Mouse (Mus musculus) heart, embryonic 10.5 days (tissue): ENCODE data around the gene 2010300C02Rik. TPM values are rescaled to one million over a fixed set of nuclear protein-coding genes. Genes with fewer than 3 reads are reported as not detected.
A peak's percentile ranks its signal among the peaks of the same experiment; 100 is the strongest.

ENCODE experiments used
- DNase-seq: peaks from one replicate; pipeline ENCODE4 v3.0.0-alpha.2; 2017; ENCODE audit warnings: low spot score
- H3K27ac ChIP-seq: fragments of 300-500 bp; sonication (generic); 2 replicates; pipeline ENCODE4 v1.5.1; 2016; ENCODE audit warnings: mild to moderate bottlenecking
- H3K27me3 ChIP-seq: fragments of 300-500 bp; sonication (generic); 2 replicates; pipeline ENCODE4 v1.6.1; 2016; ENCODE audit warnings: mild to moderate bottlenecking; ENCODE audit not compliant: poor library complexity, insufficient read depth, severe bottlenecking
- H3K36me3 ChIP-seq: fragments of 300-500 bp; sonication (generic); 2 replicates; pipeline ENCODE4 v1.6.1; 2016; ENCODE audit warnings: mild to moderate bottlenecking, moderate library complexity
- H3K4me1 ChIP-seq: fragments of 300-500 bp; sonication (generic); 2 replicates; pipeline ENCODE4 v1.6.1; 2016; ENCODE audit warnings: mild to moderate bottlenecking
- H3K4me3 ChIP-seq: fragments of 300-500 bp; sonication (generic); 2 replicates; pipeline ENCODE4 v1.5.1; 2016; ENCODE audit warnings: mild to moderate bottlenecking, moderate library complexity
- H3K9me3 ChIP-seq: fragments of 300-500 bp; sonication (generic); 2 replicates; pipeline ENCODE4 v1.6.1; 2016; ENCODE audit warnings: mild to moderate bottlenecking, moderate library complexity
- WGBS: fragments of 180-500 bp; shearing (Covaris S2); methylation state at CpG from one replicate; pipeline ENCODE4 v1.1.7; 2016; 5-methylcytosine and 5-hydroxymethylcytosine counted together
- polyA plus RNA-seq: library from polyadenylated mRNA; unstranded; fragments of >200 nt; fragmentation: Nextera tagmentation; extraction: Ambion mirVana; gene quantifications from 2 replicates; pipeline ENCODE4 v1.2.1, GENCODE M21; 2016

The 2010300C02Rik gene
- polyA plus RNA-seq, 1 experiment from 2014 or later, result 2.5 TPM

DNA sequence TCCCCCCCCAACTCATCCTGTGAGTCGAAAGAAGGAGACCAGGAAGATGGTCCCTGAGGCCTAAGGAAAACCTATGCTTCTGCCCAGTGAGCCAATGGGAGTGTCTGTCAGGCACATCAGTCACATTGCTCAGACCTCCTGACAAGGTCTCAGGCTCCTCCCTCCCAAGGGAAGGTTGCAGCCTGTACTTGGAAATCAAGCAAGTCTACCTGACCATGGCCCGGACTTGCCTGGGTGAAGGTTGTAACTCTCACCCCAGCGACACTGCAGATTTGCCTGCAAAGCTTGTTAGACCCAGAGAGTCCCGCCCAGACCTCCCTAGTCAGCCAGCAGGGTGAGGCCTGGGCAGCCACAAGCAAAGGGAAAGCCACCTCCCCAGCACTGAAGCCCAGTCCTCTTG, 17.6 kb downstream of the 2010300C02Rik start:
- peaks cover 30% of the 10 kb centered on the region for H3K4me1 ChIP-seq
- DNase-seq, result no peak
- peaks cover 3% of the 10 kb centered on the region; the same call in 1 of the 2 replicates for H3K27me3 ChIP-seq
- no peak overlapping the region for H3K4me3 ChIP-seq
- H3K9me3 ChIP-seq, result no peaks in the 10 kb centered on the region
- 63% methylated on average over 4 of the region's 4 CpGs for WGBS
- no peaks in the 10 kb centered on the region for H3K36me3 ChIP-seq
- H3K27ac ChIP-seq, result no peak overlapping the region

DNA sequence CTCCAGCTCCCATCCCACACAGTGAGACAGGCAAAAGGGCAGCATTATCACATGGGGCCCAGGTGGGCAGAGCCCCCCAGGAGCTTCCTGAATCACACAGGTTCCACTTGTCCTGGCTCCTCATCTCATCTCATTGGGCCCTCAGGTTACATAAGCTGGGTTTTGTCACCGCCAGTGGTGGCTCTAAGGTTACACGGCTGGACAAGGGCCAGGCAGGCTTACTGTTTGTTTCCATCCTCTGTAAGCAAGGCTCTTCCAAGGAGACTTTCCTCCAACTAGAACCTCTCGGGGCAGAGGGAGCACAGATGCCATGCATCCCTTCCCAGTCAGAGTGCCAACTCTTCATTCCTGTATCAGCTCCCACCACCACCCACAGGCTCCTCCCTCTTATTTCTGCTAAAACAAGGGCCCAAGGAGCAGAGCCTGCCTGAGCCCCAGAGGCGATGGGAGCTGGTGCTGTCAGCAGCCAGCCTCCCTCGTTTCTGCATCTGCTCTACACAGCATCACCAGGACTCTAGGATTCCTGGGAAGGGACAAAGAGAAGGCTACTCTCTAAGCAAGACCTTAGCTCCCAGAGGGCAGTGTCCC, 20.9 kb downstream of the 2010300C02Rik start:
- Histone ChIP-seq H3K27me3 (peaks cover 8% of the 10 kb centered on the region; the same call in 1 of the 2 replicates), H3K9me3 (no peaks in the 10 kb centered on the region), H3K27ac (peak overlapping the region; percentile 73), H3K4me1 (peaks cover 59% of the 10 kb centered on the region), H3K4me3 (no peak overlapping the region), H3K36me3 (no peaks in the 10 kb centered on the region)
- 54% methylated on average over 5 of the region's 5 CpGs for WGBS
- no peak for DNase-seq

DNA sequence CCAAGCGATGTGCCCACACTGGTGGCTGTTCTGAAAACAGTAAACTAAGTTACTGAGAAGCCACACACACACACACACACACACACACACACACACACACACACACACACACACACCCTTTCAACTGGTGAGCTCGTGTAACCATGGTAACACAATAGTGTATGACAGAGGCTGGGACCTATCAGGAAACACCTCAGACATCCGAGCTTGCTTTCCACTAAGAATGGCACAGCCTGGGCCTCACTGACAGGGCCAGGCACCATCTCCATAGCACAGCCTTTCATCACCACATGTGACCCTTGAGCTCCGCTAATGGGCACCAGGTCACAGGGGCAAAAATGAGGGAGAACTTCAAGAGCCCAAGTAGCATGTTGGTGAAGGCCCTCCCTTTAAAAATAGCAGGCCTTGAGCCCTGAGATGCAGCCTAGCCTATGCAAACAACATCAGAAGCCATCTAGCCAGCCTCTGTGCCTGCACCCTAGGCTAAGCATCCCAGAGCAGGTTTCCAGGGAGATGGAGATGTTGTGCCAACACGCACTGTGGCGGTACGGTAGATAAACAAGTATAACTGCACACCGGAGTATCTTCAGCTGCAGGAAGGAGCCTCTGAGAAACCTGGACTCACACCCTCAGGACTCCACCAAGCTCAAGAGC, 21.6 kb downstream of the 2010300C02Rik start:
- Histone ChIP-seq H3K36me3 (no peaks in the 10 kb centered on the region), H3K4me1 (peaks cover 59% of the 10 kb centered on the region), H3K9me3 (no peaks in the 10 kb centered on the region), H3K27me3 (peaks cover 8% of the 10 kb centered on the region; the same call in 1 of the 2 replicates), H3K4me3 (no peak overlapping the region), H3K27ac (peak overlapping the region; percentile 73)
- DNase-seq, result peak; percentile 89
- 49% methylated on average over 8 of the region's 8 CpGs for WGBS

DNA sequence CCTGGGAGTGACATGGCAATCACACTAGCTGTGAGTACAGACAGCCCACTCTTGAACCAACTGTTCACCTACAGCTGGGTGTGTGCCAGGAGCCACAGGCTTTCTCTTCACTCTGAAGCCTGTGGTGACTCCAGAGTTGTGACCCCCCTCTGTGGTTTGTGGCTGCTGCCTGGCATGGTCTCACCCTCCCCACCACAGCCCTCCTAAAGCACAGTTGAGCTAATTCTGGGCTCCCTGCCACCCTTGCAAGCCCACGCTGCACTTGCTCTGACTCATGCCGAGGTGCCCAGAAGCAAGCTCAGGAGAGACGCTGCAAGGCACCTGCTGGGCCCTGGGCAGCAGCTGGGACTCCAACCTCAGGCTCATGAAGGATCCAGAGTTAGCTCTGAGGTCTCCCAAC, 23.0 kb downstream of the 2010300C02Rik start:
- peaks cover 59% of the 10 kb centered on the region for H3K4me1 ChIP-seq
- no peak for DNase-seq
- no peak overlapping the region for H3K4me3 ChIP-seq
- H3K27ac ChIP-seq, result peak overlapping the region; percentile 69; the same call in 1 of the 2 replicates
- H3K36me3 ChIP-seq, result no peaks in the 10 kb centered on the region
- peaks cover 6% of the 10 kb centered on the region; the same call in 1 of the 2 replicates for H3K27me3 ChIP-seq
- WGBS, result 90% methylated on average over 3 of the region's 3 CpGs
- no peaks in the 10 kb centered on the region for H3K9me3 ChIP-seq

DNA sequence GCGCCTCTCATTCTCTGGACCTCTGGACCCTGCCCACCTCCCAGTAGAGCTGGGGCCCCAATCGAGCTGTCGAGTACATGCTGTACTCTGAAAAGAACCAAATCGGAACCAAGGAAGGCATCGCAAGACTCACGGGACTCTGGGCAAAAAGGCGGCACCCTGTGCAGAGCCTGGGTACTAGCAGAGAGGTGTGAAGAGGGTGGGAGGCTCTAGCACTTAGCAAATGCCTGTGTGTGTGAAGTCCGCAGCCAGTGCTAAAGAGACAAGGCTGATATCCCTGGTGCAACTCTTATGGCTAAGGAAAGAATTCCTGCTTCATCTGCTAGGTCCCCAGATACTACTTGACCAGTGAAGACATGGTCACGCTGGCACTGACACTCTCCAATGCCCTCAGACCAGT, 24.2 kb downstream of the 2010300C02Rik start:
- Histone ChIP-seq H3K27me3 (0 out of 2 replicates have a peak, but pooled peaks cover 5% of the 10 kb centered on the region), H3K27ac (peak overlapping the region; percentile 69; the same call in 1 of the 2 replicates), H3K4me3 (no peak overlapping the region), H3K9me3 (no peaks in the 10 kb centered on the region), H3K36me3 (no peaks in the 10 kb centered on the region), H3K4me1 (peaks cover 59% of the 10 kb centered on the region)
- no peak for DNase-seq
- 70% methylated on average over 9 of the region's 9 CpGs for whole genome bisulfite sequencing

DNA sequence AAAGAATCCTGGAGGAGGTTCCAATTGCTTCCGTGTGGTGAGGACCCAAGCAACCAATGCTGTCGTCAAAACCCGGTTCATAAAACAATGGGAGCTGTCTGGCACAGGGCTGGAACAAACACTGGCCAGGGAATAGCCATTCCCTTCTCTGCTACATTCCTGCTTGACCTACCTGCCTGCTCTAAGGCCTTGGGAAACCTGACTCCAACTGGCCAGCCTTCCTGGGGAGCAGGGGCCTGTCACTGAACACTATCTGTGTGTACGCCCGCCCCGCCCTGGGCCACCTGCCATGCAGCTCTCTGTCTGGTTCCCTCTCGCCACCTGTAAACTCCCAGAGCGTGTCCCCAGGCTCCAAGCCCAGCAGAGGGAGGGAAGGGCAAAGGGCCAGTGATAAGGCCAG, 25.5 kb downstream of the 2010300C02Rik start:
- no peaks in the 10 kb centered on the region for H3K36me3 ChIP-seq
- no peak overlapping the region for H3K4me3 ChIP-seq
- no peak for DNase-seq
- no peak overlapping the region for H3K27ac ChIP-seq
- H3K27me3 ChIP-seq, result 0 out of 2 replicates have a peak, but pooled peaks cover 5% of the 10 kb centered on the region
- no peaks in the 10 kb centered on the region for H3K9me3 ChIP-seq
- 29% methylated on average over 8 of the region's 8 CpGs for WGBS
- peaks cover 50% of the 10 kb centered on the region for H3K4me1 ChIP-seq

DNA sequence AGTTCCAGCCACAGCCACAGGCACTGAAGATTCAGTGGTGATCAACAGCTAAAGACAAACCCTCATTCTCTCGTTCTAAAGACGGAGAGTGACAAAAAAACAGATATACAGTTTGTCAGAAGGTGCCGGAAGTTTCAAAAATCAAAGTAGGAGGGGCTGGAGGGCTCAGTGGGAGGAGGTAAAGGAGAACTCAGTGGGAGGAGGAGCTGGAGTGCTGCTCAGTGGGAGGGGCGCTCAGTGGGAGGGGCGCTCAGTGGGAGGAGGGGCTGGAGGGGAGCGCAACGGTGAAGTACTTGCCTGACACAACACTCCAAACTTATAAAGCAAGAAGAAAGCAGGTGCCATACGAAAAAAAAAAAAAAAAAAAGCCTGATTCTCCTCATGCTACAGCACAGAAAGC, 28.7 kb downstream of the 2010300C02Rik start:
- Histone ChIP-seq H3K36me3 (no peaks in the 10 kb centered on the region), H3K27me3 (no peaks in the 10 kb centered on the region), H3K4me3 (no peak overlapping the region), H3K27ac (no peak overlapping the region), H3K4me1 (peaks cover 37% of the 10 kb centered on the region), H3K9me3 (no peaks in the 10 kb centered on the region)
- DNase-seq, result no peak
- 40% methylated on average over 8 of the region's 8 CpGs for WGBS

DNA sequence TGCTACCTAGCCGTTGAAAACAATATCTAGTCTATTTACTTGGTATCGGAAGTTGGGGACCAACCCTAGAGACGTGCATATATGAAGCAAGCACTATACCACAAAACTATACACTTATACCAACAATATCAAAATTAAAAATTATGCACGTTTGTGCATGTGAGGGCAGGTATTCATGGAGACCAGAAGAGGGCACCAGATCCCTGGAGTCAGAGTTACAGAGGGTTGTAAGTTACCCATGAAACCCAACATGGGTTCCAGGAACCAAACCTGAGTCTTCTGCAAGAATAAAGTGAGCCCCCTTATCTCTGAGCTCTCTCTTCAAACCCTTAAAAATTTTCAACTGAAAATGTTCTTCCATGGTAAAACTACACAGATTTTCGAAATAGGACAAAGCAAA, 29.2 kb downstream of the 2010300C02Rik start:
- Histone ChIP-seq H3K36me3 (no peaks in the 10 kb centered on the region), H3K9me3 (no peaks in the 10 kb centered on the region), H3K4me1 (peaks cover 31% of the 10 kb centered on the region), H3K4me3 (no peak overlapping the region), H3K27ac (no peak overlapping the region), H3K27me3 (no peaks in the 10 kb centered on the region)
- no peak for DNase-seq
- WGBS, result 76% methylated on average over 5 of the region's 5 CpGs

DNA sequence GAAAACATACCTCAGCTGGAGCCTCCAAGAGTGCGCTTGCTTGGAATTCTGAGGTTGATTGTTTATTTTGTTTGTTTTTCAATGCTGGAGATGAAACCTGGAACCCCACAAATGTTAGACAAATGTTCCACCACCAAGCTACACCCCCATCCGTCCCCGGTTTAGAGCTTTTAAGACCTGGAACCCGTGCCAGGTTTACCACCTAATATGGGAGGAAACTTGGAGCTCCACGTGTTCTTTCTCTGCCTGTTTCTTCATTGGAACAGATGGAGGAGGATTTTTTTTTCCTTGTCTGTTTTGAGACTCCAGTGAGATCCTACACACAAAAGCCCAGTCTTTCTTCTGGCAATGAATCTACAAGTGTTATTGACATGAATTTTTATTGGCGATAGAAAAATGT, 30.2 kb downstream of the 2010300C02Rik start:
- Histone ChIP-seq H3K27ac (no peak overlapping the region), H3K4me1 (peaks cover 23% of the 10 kb centered on the region), H3K36me3 (no peaks in the 10 kb centered on the region), H3K27me3 (no peaks in the 10 kb centered on the region), H3K9me3 (no peaks in the 10 kb centered on the region), H3K4me3 (no peak overlapping the region)
- 80% methylated on average over 6 of the region's 6 CpGs for WGBS
- DNase-seq, result no peak

DNA sequence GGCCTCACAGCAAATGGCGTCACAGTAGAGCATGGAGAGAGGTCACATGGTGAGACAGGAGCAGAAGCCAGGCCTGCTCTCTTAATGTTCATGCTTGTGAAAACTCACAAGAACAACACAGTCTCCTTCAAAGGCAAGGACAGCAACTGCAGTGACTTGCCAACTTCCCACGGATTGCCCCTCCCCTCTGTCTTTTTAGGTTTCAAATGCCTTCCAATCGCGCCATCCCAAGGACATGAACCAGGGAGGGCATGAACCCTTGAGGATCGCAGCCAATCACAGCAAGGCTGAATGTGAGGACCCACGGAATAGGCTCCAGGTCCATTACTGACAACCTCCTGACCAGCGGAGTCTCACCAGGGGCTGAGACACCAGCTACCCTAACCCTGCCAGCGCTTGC, 31.5 kb downstream of the 2010300C02Rik start:
- WGBS, result 53% methylated on average over 8 of the region's 8 CpGs
- H3K27ac ChIP-seq, result peak overlapping the region; percentile 31; the same call in 1 of the 2 replicates
- no peak for DNase-seq
- H3K9me3 ChIP-seq, result no peaks in the 10 kb centered on the region
- no peaks in the 10 kb centered on the region for H3K27me3 ChIP-seq
- peaks cover 18% of the 10 kb centered on the region for H3K4me1 ChIP-seq
- H3K36me3 ChIP-seq, result no peaks in the 10 kb centered on the region
- no peak overlapping the region for H3K4me3 ChIP-seq

DNA sequence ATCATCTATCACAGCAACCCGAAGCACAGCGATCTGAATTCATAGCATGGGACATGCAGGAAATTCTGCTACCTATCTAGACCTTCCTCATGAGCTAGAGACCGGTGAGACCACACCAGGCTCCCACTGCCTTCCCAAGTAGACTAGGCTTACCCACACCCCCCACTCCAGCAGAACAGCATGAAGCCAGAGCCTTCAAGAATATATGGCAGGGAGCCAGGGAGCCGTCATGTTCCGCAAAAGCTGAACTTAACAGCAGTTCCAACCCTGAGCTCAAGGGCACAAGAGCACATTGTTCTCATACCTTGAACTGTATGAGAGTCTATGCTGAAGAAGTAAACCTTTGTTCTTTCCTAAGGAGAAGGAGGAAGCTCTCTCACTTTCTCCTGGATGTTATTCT, 32.4 kb downstream of the 2010300C02Rik start:
- no peak overlapping the region for H3K4me3 ChIP-seq
- no peaks in the 10 kb centered on the region for H3K9me3 ChIP-seq
- peaks cover 18% of the 10 kb centered on the region for H3K4me1 ChIP-seq
- peak overlapping the region; percentile 31; the same call in 1 of the 2 replicates for H3K27ac ChIP-seq
- H3K27me3 ChIP-seq, result no peaks in the 10 kb centered on the region
- WGBS, result 60% methylated on average over 5 of the region's 5 CpGs
- H3K36me3 ChIP-seq, result no peaks in the 10 kb centered on the region
- DNase-seq, result no peak

DNA sequence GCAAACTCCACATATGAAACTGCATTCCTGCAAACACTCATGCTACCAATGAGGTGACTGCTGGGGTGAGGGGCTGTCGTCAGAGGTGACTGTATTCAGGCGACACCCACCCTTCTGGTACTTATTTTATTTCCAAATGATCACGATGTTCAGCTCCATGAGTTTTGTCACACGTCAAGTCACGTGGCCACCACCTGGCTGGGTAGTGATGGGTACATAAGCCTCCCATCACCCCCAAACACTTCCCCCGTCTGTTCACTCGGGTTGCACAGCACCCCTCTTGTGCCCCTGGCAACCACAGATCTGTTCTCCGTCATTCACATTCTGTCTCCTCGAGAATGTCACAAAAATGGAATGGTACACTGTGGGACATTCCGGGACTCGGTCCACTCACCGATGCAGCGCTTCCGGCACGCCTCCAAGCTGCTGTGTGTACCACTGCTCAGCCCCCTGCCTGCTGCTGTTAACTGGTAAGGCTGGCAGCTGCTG, 32.9 kb downstream of the 2010300C02Rik start:
- Histone ChIP-seq H3K27ac (no peak overlapping the region; the same call in 1 of the 2 replicates), H3K27me3 (no peaks in the 10 kb centered on the region), H3K9me3 (no peaks in the 10 kb centered on the region), H3K4me1 (peaks cover 18% of the 10 kb centered on the region), H3K36me3 (no peaks in the 10 kb centered on the region), H3K4me3 (no peak overlapping the region)
- WGBS, result 72% methylated on average over 15 of the region's 15 CpGs
- DNase-seq, result no peak

DNA sequence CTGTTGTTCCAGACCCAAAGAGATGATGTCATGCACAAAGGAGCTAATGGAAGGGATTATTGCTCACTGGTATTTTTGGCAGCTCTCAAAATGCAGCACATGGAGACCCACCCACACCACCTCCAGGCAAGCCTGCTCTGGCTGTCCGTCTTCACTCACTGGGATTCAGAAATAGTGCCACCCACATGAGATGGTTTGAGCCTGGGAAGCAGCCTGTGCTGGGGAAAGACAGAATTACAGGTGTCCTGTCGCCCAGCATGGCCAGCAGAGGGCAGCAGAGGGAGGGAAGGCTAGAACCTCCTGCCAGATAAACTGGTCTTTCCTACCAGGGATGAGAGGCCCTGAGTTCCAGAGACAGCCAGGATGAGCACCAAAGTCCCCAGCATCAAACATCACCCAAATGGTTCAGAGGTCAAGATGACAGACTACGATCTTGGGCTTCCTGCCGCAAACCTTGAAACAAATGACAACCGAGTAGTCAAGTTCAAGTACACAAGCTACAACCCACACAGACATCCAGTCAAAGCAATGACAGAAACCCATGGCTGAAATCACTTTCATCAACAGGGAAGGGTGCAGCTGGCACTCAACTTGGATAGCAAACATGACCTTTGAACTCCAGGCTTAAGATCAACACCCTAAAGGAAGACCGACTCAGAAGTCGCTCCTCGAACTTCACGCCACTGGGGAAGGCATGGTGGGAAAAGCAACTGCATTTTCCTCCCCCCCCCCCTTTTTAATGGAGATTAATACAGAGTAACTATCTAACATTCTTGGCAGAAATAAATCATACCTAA, 41.4 kb downstream of the 2010300C02Rik start:
- no peak overlapping the region for H3K4me3 ChIP-seq
- DNase-seq, result peak; percentile 90
- no peak overlapping the region for H3K27ac ChIP-seq
- H3K4me1 ChIP-seq, result no peaks in the 10 kb centered on the region; the same call in 1 of the 2 replicates
- no peaks in the 10 kb centered on the region for H3K9me3 ChIP-seq
- 67% methylated on average over 9 of the region's 9 CpGs for WGBS
- peaks cover 15% of the 10 kb centered on the region; the same call in 1 of the 2 replicates for H3K27me3 ChIP-seq
- no peaks in the 10 kb centered on the region for H3K36me3 ChIP-seq
